Mouse (Mus musculus): ENCODE results near the gene 2210418O10Rik. TPM values are rescaled to one million over a fixed set of nuclear protein-coding genes. Genes with fewer than 3 reads are reported as not detected.
"Not testable (repeated sequence)": the region's sequence is repeated elsewhere in the genome, so short reads cannot be mapped to it uniquely, and the experiment has no call there.

2210418O10Rik gene
- 0.09 and 0.10 TPM in 2 replicates for polyA plus RNA-seq (2012; rRNA removed)

GRCm38 (mm10) chr2:176226269-176226668, at the start of gene 2210418O10Rik:
Gene 2210418O10Rik (plus strand): TSS chr2:176226569.
- H3K4me1 ChIP-seq (ENCODE audit: control insufficient read depth, insufficient read depth, insufficient read length, low read length); H3K27ac ChIP-seq (ENCODE audit: insufficient read depth, low read depth, low read length); H3K36me3 ChIP-seq (ENCODE audit: control insufficient read depth, insufficient read depth, low read length); H3K27me3 ChIP-seq (ENCODE audit: control insufficient read depth, insufficient read depth, low read length); H3K4me3 ChIP-seq (ENCODE audit: low read depth, low read length): not testable (repeated sequence)
- WGBS = no CpG with 5 or more reads among the region's 2 CpGs

DNA sequence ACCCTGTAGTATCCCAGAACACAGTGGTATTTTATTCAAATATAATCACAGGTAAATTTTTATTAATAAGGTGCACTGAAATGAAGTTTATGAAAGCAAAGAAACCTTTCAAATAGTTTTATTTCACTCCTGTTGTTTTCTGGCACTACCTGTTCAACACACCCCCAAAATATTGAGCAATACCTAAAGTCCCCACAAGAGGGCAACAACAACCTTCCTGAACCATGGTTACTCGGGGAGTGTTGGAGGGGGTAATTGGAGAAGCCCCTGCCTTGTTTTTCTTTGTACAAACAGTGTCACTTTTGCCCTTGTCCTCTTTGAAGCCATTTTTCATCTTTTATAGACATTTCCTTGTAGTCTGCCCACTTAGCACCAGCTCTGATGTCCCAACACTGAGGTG, 22.1 kb downstream of the 2210418O10Rik start:
- not testable (repeated sequence) for H3K36me3 ChIP-seq (ENCODE audit: control insufficient read depth, insufficient read depth, low read length); H3K4me3 ChIP-seq (ENCODE audit: low read depth, low read length); H3K4me1 ChIP-seq (ENCODE audit: control insufficient read depth, insufficient read depth, insufficient read length, low read length); H3K27ac ChIP-seq (ENCODE audit: insufficient read depth, low read depth, low read length); H3K27me3 ChIP-seq (ENCODE audit: control insufficient read depth, insufficient read depth, low read length)
- no CpG with 5 or more reads among the region's 1 CpGs for WGBS

Other genes with a start within 250 kb of the 2210418O10Rik start
- gene Gm2004, start 76.7 kb upstream of the 2210418O10Rik start, polyA plus RNA-seq (2012; rRNA removed) = not detected in 2 replicates
- gene Gm11009, start 92.9 kb downstream of the 2210418O10Rik start, polyA plus RNA-seq (2012; rRNA removed) = not detected in 2 replicates
- 0.56 and 0.89 TPM in 2 replicates for gene Gm14435, start 197.0 kb downstream of the 2210418O10Rik start, polyA plus RNA-seq (2012; rRNA removed)

All from small intestine, adult 2 months (tissue).